Mouse (Mus musculus): ENCODE results near the gene Themis2.

DNA sequence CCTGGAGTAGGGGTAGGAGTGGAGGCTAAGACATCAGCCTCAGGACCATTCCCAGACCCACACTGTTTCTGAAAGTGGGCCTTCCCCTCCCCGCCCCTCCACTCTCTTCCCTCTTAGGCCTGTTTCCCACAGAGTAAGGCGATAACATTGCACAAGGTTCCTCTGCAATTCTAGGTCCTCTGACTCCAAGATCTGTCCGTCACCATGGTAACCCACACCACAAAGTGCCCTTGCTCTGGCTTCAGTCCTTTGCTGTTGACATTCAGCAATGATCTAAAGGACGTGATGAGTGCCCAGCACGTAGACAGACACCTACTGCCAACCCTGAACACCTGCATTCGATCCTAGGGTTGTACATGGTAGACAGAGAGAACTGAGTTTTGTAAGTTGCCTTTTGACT lies 43.2 kb downstream of the Themis2 start:
- no peak for TF ChIP-seq POLR2A (IDR thresholded peaks at IDR 0.05; ENCODE audit: low read depth, low read length)
- no peak for TF ChIP-seq CTCF (conservative IDR thresholded peaks at IDR 0.05; ENCODE audit: insufficient read depth, insufficient read length, low read depth, low read length)

Measured in kidney, adult 2 months (tissue).